Mouse (Mus musculus) liver, postnatal 0 days (tissue): ENCODE results near the gene Sike1.

ENCODE experiments used
- CTCF ChIP-seq: sonication (generic); IDR thresholded peaks from 2 replicates; pipeline ENCODE4 v1.5.1; 2016; ENCODE audit warnings: antibody characterized with exemption, low read depth
- EP300 ChIP-seq: IDR thresholded peaks from 2 replicates; pipeline ENCODE4 v1.6.1; 2016; ENCODE audit warnings: antibody characterized with exemption, low read depth, mild to moderate bottlenecking

DNA sequence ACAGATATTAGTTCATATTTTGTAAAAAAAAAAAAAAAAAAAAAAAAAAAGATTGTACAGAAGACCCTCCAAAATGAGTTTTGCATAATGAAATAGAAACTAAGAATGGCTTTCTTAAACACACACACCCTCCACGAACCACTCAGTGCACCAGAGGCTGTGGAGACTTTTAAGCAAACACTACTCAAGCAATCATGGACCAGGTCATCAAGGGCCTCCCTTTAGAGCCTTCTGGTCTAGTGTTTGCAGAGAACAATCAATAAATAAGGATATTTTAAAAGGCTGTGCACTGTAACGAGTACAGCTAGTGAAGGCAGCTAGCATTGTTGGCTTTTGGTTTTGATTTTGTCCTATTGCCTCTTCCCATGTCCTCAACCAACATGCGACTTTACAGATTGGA lies 49.2 kb upstream of the Sike1 start:
- TF ChIP-seq CTCF (no peak), EP300 (no peak)
